Mouse (Mus musculus) heart, postnatal 4 days (tissue): ENCODE data around the gene Ppfibp2. TPM values are rescaled to one million over a fixed set of nuclear protein-coding genes. Genes with fewer than 3 reads are reported as not detected.
A peak's percentile ranks its signal among the peaks of the same experiment; 100 is the strongest.

Experiments
- DNase-seq: peaks from one replicate; pipeline ENCODE4 v3.0.0; 2021
- total RNA-seq, 2 experiments: library from RNA; stranded (reverse); gene quantifications; 2 replicates each; pipeline ENCODE4 v1.2.3; 2021

Gene Ppfibp2
- total RNA-seq, 2 experiments from 2014 or later, result 12.7 to 13.3 TPM

GRCm38 (mm10) chr7:107757308-107758151 lies 162.5 kb downstream of the Ppfibp2 start, which contains the start of gene Cyb5r2:
Cyb5r2 (minus strand) TSS chr7:107758032.
- DNase-seq, result peak; percentile 25

DNA sequence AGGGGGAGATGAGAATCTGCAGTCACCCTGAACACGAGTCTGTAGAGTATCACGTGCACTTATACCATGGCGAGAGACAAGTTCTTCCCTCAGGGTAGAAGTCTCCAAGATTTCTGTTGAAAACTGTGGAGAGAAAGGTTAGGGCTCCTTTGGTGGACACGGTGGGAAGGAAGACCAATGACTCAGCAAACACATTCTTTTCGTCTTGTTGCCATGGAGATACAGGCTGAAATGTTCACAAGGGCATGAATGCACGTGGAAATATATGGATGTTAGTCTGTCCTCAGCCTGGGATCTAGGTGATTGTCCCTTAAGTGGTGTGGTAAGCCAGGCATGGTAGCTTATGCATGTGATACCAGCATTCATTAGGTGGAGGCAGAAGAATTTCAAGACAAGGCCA lies 175.8 kb downstream of the Ppfibp2 start:
- DNase-seq, result no peak

DNA sequence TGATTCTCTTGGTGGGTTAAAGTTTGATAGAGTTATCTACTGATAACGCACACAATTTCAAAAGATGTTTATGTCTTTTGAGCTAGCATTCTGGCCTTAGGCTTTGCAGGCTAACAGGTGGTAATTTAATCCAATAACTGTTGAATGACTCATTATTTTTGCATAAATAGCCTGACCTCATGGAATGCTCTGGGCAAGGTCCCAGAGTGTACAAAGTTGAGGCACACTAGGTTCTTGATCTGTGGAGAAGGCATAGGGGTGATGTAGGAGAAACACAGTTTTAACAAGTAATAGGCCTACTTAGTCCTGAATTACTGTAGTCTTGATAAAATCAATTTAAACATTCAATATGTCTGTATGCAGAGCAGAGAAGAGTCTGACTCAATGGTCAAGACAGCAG lies 183.2 kb downstream of the Ppfibp2 start:
- no peak for DNase-seq

- DNase-seq, result peak; percentile 8
Observed at GRCm38 (mm10) chr7:107779611-107780010, 184.6 kb downstream of the Ppfibp2 start.

GRCm38 (mm10) chr7:107787977-107788620 lies 193.1 kb downstream of the Ppfibp2 start:
- peak; percentile 19 for DNase-seq

- no peak for DNase-seq
Observed at GRCm38 (mm10) chr7:107796500-107796899, 201.5 kb downstream of the Ppfibp2 start.

Other genes with a start within 250 kb of the Ppfibp2 start
- under 1 TPM; 0.33 to 0.38 TPM for gene Syt9, start 224.5 kb upstream of the Ppfibp2 start, total RNA-seq
- 1 to 10 TPM; 7.8 to 8.4 TPM for gene Olfml1, start 27.8 kb upstream of the Ppfibp2 start, total RNA-seq
- not detected for gene 5330417H12Rik, start 30.0 kb downstream of the Ppfibp2 start, total RNA-seq
- under 1 TPM in 1 of 2 experiments, not detected in 1; 0.24 TPM for gene Cyb5r2, start 162.8 kb downstream of the Ppfibp2 start, total RNA-seq
- not detected for gene Ovch2, start 206.0 kb downstream of the Ppfibp2 start, total RNA-seq
- not detected for gene Olfr467, start 217.1 kb downstream of the Ppfibp2 start, total RNA-seq
- gene Olfr469, start 230.3 kb downstream of the Ppfibp2 start, total RNA-seq, result not detected